Mouse (Mus musculus) liver, embryonic 16.5 days (tissue): ENCODE results near the gene Pcolce2. TPM values are rescaled to one million over a fixed set of nuclear protein-coding genes. Genes with fewer than 3 reads are reported as not detected.

Source experiments
- ATAC-seq: fragments of 200-750 bp; cut with Nextera tagmentation; 2 replicates; pipeline ENCODE4 v1.8.0; 2017; ENCODE audit warnings: low read depth, mild to moderate bottlenecking, moderate number of reproducible peaks, moderate library complexity
- H3K27ac ChIP-seq: fragments of 300-500 bp; sonication (generic); 2 replicates; pipeline ENCODE4 v1.5.1; 2014; ENCODE audit warnings: mild to moderate bottlenecking, low read length
- H3K27me3 ChIP-seq: fragments of 300-500 bp; sonication (generic); 2 replicates; pipeline ENCODE4 v1.6.1; 2014; ENCODE audit warnings: low read depth, low read length, mixed read lengths; ENCODE audit not compliant: control insufficient read depth, insufficient read depth
- H3K36me3 ChIP-seq: fragments of 300-500 bp; sonication (generic); 2 replicates; pipeline ENCODE4 v1.6.1; 2014; ENCODE audit warnings: mild to moderate bottlenecking; ENCODE audit not compliant: control insufficient read depth, insufficient read depth
- H3K4me1 ChIP-seq: fragments of 300-500 bp; sonication (generic); 2 replicates; pipeline ENCODE4 v1.6.1; 2014; ENCODE audit warnings: low read depth, low read length, mixed read lengths; ENCODE audit not compliant: control insufficient read depth
- H3K4me2 ChIP-seq: fragments of 300-500 bp; sonication (generic); 2 replicates; pipeline ENCODE4 v1.6.1; 2014; ENCODE audit warnings: low read depth, low read length, mixed read lengths
- H3K4me3 ChIP-seq: fragments of 300-500 bp; sonication (generic); 2 replicates; pipeline ENCODE4 v1.5.1; 2014; ENCODE audit warnings: low read depth, mild to moderate bottlenecking, low read length
- H3K9ac ChIP-seq: fragments of 300-500 bp; sonication (generic); 2 replicates; pipeline ENCODE4 v1.6.1; 2014; ENCODE audit warnings: low read depth, low read length
- H3K9me3 ChIP-seq: fragments of 300-500 bp; sonication (generic); replicated peaks from 2 replicates; pipeline ENCODE4 v1.6.1; 2016; ENCODE audit warnings: low read length; ENCODE audit not compliant: control insufficient read depth
- WGBS: fragments of 180-500 bp; shearing (Covaris S2); extraction: QIAGEN DNeasy Blood & Tissue Kit; methylation state at CpG from one replicate; pipeline ENCODE4 v1.1.7; 2014; ENCODE audit not compliant: insufficient replicate concordance; 5-methylcytosine and 5-hydroxymethylcytosine counted together
- polyA plus RNA-seq: library from polyadenylated mRNA; unstranded; fragments of >200 nt; fragmentation: Nextera tagmentation; extraction: Ambion mirVana; gene quantifications from 2 replicates; pipeline ENCODE4 v1.2.1, GENCODE M21; 2015

Gene Pcolce2
- polyA plus RNA-seq, 1 experiment from 2014 or later: 7.0 TPM

DNA sequence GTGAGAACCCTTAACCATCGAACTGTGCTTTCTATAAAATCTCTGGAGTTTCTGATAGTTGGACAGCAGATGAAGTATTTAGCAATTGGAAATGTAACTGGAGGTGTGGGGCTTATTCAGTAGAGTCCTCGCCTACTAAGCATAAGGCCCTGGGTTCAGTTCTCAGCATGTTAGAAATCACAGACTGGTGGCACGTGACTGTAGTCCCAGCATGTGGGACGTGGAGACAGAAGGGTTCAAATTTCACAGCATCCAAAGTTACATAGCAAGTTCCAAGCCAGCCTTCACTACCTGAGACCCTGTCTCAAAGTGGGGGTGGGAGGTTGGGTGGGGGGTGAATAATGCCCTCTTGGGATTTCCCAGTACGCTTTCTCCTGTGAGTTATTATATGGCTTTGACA lies 30.9 kb downstream of the Pcolce2 start:
- H3K4me2 ChIP-seq: no peak overlapping the region
- H3K36me3 ChIP-seq: no peaks in the 10 kb centered on the region
- H3K27ac ChIP-seq: no peak overlapping the region
- no peaks in the 10 kb centered on the region for H3K27me3 ChIP-seq
- WGBS: 70% methylated on average over 5 of the region's 5 CpGs
- no peaks in the 10 kb centered on the region for H3K9me3 ChIP-seq
- ATAC-seq: no peak
- no peak overlapping the region for H3K4me3 ChIP-seq
- H3K4me1 ChIP-seq: no peaks in the 10 kb centered on the region
- H3K9ac ChIP-seq: no peak overlapping the region

DNA sequence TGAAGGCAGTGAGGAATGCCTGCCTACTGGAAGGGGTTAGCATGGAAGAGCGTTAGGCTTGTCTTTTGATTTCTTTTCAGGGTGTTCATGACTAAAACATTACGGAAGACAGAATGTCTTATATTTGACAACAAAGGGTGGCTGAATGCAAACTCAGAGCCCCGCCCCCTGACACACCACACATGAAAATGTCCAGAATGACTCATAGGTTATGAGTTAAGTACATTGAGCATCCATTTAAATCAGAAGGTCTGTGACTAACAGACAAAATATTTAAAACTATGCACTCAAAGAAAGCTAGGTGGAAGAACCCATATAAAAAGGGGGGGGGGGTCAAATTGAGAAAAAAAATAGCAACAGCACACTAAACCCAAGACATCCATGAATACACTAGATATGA lies 34.9 kb downstream of the Pcolce2 start:
- 66% methylated on average over 3 of the region's 3 CpGs for WGBS
- ATAC-seq: no peak
- H3K9me3 ChIP-seq: no peaks in the 10 kb centered on the region; the same call in 1 of the 2 replicates
- no peak overlapping the region for H3K4me2 ChIP-seq
- H3K4me1 ChIP-seq: no peaks in the 10 kb centered on the region
- no peaks in the 10 kb centered on the region for H3K27me3 ChIP-seq
- H3K27ac ChIP-seq: no peak overlapping the region
- H3K9ac ChIP-seq: no peak overlapping the region
- H3K36me3 ChIP-seq: no peaks in the 10 kb centered on the region
- H3K4me3 ChIP-seq: no peak overlapping the region

- H3K4me3 ChIP-seq: no peak overlapping the region
- whole genome bisulfite sequencing: 76% methylated on average over 6 of the region's 6 CpGs
- H3K9ac ChIP-seq: no peak overlapping the region
- no peaks in the 10 kb centered on the region for H3K27me3 ChIP-seq
- no peak overlapping the region for H3K27ac ChIP-seq
- H3K9me3 ChIP-seq: no peaks in the 10 kb centered on the region; the same call in 1 of the 2 replicates
- H3K4me2 ChIP-seq: no peak overlapping the region
- ATAC-seq: no peak
- H3K4me1 ChIP-seq: no peaks in the 10 kb centered on the region
- H3K36me3 ChIP-seq: no peaks in the 10 kb centered on the region
Measured at GRCm38 (mm10) chr9:95672760-95673159, 35.4 kb downstream of the Pcolce2 start.

DNA sequence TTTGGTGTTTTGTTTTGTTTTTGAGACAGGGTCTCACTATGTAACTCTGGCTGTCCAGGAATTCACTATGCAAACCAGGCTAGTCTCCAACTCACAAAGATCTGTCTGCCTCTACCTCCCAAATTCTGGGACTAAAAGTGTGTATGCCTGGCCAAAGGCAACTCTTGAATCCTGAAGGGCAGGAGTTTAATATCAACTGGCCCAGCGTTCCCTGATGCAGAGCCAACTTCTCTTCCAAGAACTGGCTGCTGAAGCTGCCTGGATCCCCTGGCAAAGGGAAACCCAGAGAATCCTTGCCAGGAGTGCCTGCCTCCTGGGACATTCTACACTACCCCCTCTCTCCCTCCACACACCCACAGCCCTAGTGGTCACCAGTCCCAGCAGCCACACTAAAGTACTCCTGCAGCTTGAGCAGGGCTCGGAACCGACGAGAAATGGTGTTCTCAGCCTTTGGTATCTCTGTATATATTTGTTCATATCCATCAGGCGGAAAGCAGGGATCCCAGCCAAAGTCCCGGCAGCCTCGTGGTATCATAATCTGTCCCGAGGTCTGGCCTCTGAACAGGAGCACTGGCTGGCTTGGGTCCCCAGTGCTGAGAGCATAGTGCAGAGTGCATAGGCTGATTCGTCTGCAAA lies 37.8 kb downstream of the Pcolce2 start:
- H3K27ac ChIP-seq: no peak overlapping the region
- WGBS: 69% methylated on average over 9 of the region's 9 CpGs
- ATAC-seq: no peak
- H3K36me3 ChIP-seq: no peaks in the 10 kb centered on the region
- no peaks in the 10 kb centered on the region for H3K27me3 ChIP-seq
- H3K4me2 ChIP-seq: no peak overlapping the region
- H3K4me3 ChIP-seq: no peak overlapping the region
- no peak overlapping the region for H3K9ac ChIP-seq
- H3K9me3 ChIP-seq: no peaks in the 10 kb centered on the region; the same call in 1 of the 2 replicates
- H3K4me1 ChIP-seq: no peaks in the 10 kb centered on the region

DNA sequence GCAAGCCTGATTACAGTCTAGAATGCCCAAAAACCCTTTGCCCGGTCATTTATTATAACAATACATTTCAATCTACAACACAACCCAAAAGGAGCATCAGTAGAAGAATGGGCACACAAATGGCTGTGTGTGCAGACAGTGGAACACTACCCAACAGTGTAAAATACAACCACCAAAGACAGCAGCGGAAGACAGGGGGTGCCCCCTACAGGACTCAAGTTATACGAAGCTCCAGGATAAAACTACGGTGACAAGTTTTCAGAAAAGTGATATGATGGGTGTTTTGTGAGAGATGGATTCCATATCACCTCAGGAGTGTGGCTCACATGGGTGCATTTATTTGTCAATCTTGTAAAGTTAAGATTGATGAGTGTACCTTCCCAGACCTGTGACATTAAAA lies 38.6 kb downstream of the Pcolce2 start:
- no peaks in the 10 kb centered on the region for H3K36me3 ChIP-seq
- H3K9ac ChIP-seq: no peak overlapping the region
- no peak overlapping the region for H3K4me2 ChIP-seq
- H3K27me3 ChIP-seq: no peaks in the 10 kb centered on the region
- no peaks in the 10 kb centered on the region for H3K4me1 ChIP-seq
- 80% methylated on average over 4 of the region's 4 CpGs for WGBS
- no peak for ATAC-seq
- H3K4me3 ChIP-seq: no peak overlapping the region
- H3K9me3 ChIP-seq: no peaks in the 10 kb centered on the region; the same call in 1 of the 2 replicates
- H3K27ac ChIP-seq: no peak overlapping the region

GRCm38 (mm10) chr9:95679966-95680365 lies 42.6 kb downstream of the Pcolce2 start:
- ATAC-seq: no peak
- H3K9me3 ChIP-seq: no peaks in the 10 kb centered on the region; the same call in 1 of the 2 replicates
- no peak overlapping the region for H3K4me3 ChIP-seq
- no peaks in the 10 kb centered on the region for H3K27me3 ChIP-seq
- H3K4me2 ChIP-seq: no peak overlapping the region
- H3K9ac ChIP-seq: no peak overlapping the region
- no peaks in the 10 kb centered on the region for H3K36me3 ChIP-seq
- WGBS: 65% methylated on average over 7 of the region's 7 CpGs
- H3K4me1 ChIP-seq: no peaks in the 10 kb centered on the region
- H3K27ac ChIP-seq: no peak overlapping the region

- Histone ChIP-seq H3K27ac (no peak overlapping the region), H3K4me2 (no peak overlapping the region), H3K9me3 (no peaks in the 10 kb centered on the region; the same call in 1 of the 2 replicates), H3K9ac (no peak overlapping the region), H3K27me3 (no peaks in the 10 kb centered on the region), H3K4me1 (no peaks in the 10 kb centered on the region), H3K36me3 (no peaks in the 10 kb centered on the region), H3K4me3 (no peak overlapping the region)
- no peak for ATAC-seq
- WGBS: 72% methylated on average over 11 of the region's 11 CpGs
Measured at GRCm38 (mm10) chr9:95680691-95681090, 43.3 kb downstream of the Pcolce2 start.

- H3K9me3 ChIP-seq: no peaks in the 10 kb centered on the region
- 57% methylated on average over 11 of the region's 11 CpGs for WGBS
- no peaks in the 10 kb centered on the region for H3K36me3 ChIP-seq
- no peak overlapping the region for H3K27ac ChIP-seq
- H3K4me3 ChIP-seq: no peak overlapping the region
- no peak for ATAC-seq
- no peaks in the 10 kb centered on the region for H3K27me3 ChIP-seq
- H3K4me2 ChIP-seq: no peak overlapping the region
- no peaks in the 10 kb centered on the region for H3K4me1 ChIP-seq
- H3K9ac ChIP-seq: no peak overlapping the region
Measured at GRCm38 (mm10) chr9:95685660-95686440, 48.4 kb downstream of the Pcolce2 start.

DNA sequence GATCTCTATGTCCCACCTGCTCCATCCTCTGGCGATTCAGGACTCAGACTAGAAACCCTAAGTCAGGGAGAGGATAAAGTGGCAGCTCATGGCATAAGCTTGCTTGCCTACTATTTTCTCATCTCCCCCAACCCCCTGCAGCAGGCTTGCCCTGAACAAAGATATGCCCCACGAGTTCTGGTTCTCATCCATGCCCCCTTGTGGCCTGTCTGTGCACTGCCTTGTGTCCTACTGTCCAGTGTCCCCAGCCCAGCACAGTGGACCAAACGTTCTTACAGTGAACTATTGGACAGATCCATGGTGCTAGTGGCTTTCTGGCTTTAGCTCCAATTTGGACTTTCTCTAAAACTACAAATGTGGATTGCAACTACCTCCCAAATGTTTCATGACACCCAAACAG lies 50.7 kb downstream of the Pcolce2 start:
- WGBS: 40% methylated on average over 3 of the region's 3 CpGs
- H3K4me1 ChIP-seq: no peaks in the 10 kb centered on the region
- no peaks in the 10 kb centered on the region for H3K27me3 ChIP-seq
- no peaks in the 10 kb centered on the region for H3K36me3 ChIP-seq
- H3K4me2 ChIP-seq: no peak overlapping the region
- ATAC-seq: no peak
- H3K9ac ChIP-seq: no peak overlapping the region
- no peak overlapping the region for H3K4me3 ChIP-seq
- no peak overlapping the region for H3K27ac ChIP-seq
- H3K9me3 ChIP-seq: no peaks in the 10 kb centered on the region
